Mouse (Mus musculus): ENCODE results near the gene Tmem151b. TPM values are rescaled to one million over a fixed set of nuclear protein-coding genes. Genes with fewer than 3 reads are reported as not detected.

The Tmem151b gene
- total RNA-seq, 2 experiments from 2014 or later = not detected

DNA sequence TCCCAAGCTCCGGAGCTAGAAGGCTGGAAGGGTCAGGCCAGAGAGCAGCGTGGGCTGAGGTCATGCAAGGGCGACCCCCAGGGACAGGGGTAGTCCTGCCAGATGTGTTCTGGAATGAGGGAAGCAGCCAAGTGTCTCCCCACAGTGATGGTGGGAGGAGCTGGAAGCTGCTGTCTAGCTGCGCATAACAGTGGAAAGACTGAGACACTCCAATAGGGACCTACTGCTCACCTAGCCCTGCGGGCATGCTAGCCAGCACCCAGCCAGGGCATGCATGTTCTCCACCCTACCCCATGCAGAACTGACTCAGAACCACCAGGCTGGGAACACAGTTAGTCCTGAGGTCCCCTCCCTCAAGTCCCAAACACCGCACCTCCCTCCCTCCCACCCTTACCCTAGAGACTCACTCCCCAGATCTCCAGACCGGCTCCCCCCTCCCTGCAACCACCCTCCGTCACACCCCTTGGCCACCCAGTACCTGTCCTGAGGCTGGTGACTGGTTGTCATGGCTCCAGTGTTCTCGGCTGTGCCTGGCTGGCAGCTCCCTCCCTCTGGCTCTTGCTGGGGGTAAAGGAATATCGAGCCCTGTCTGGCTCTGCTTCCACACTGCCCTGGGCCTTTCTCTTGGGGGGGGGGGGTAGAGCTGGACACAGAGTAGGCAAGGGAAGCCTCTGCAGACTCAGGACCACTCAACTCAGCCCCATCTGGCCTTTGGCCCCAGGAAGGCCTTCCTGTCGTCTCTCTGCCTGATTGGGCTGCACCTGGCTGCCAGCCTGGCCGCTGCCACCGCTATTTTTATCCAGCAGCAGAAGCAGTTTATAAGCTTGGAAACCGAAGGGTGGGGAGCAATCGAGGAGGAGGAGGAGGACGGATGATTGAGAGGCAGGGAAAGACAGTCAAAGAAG is 42.5 kb upstream of the Tmem151b start:
- peak overlapping the region; percentile 94 for H3K27ac ChIP-seq

DNA sequence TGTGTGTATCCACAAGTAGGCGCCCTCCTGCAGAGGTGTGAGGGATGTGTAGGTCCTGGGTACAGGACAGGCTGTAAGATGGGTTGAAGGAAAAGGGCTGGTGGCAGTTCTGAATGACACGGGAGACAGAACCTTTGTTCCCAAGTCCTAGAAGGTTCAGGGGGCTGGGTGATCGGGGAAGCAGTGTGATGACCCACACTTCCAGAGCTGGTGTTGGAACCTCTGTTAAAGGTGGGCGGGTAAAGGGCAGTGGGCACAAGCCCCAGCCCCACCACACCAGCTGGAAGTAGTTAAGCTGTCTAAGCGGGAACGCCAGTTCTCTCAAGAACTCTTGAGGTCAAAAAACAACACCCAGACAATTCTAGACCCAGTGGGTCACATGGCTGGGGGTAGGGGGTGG is 40.9 kb upstream of the Tmem151b start:
- Histone ChIP-seq H3K27ac (peak overlapping the region; percentile 94), H3K4me3 (no peak overlapping the region)
- no peak for DNase-seq
- intact Hi-C loops (cut with DNase I) = loop anchor here (10.0 kb wide), 1 partner anchor 444 kb away; the partner anchor contains the start of gene Vegfa
- no peak for TF ChIP-seq CTCF (IDR thresholded peaks at IDR 0.05)

More for the DNA sequence above, 42.5 kb upstream of the Tmem151b start:
- TF ChIP-seq CTCF (IDR thresholded peaks at IDR 0.05) = no peak
- intact Hi-C loops (cut with DNase I) = loop anchor here (10.0 kb wide), 1 partner anchor 443 kb away; the partner anchor contains the start of gene Vegfa
- H3K4me3 ChIP-seq = peak overlapping the region; percentile 89
- peak; percentile 87 for DNase-seq

DNA sequence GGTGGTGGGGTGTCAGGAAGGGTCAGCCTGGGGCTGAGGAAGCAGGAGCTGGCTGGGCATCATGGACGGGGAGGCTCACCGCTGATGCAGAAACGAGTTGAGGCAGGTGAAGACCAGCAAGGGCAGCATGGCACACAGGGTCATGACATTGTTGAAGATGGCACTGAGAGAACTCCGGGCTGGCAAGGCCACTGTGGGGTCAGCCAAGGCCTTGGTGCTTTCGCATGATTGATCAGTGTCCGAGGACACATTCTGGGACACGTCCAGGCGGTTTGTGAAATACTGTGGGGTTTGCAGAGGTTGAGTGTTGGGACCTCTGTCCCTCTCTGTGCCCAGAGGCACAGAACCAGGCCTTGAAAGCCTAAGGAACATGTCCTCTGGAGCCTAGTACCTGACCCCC is 40.4 kb upstream of the Tmem151b start:
- no peak for TF ChIP-seq CTCF (IDR thresholded peaks at IDR 0.05)
- no peak for DNase-seq
- Histone ChIP-seq H3K4me3 (no peak overlapping the region), H3K27ac (peak overlapping the region; percentile 94; the same call in 1 of the 2 replicates)
- intact Hi-C loops (cut with DNase I) = loop anchor here (10.0 kb wide), 2 partner anchors 445 to 565 kb away; partner anchors contain the start of genes Mad2l1bp and Vegfa

DNA sequence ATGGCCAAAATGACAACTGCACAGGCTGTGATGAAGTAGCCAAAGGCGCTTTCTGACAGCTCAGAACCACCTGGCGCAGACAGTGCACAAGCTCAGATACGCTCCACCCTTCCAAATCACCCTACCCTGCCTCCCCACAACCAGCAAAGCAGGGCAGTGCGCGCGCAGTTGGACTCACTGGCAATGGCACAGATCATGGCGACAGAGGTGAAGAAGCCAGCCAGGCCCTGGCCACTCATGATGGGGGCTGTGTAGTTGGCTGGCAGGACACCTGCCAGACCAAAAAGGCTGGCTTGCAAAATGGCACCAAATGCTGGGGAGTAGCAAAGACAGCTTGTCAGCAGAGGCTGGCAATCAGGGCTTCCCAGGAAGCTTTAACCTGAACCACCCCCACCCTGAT is 39.8 kb upstream of the Tmem151b start:
- Histone ChIP-seq H3K27ac (no peak overlapping the region), H3K4me3 (no peak overlapping the region)
- no peak for DNase-seq
- intact Hi-C loops (cut with DNase I) = loop anchor here (10.0 kb wide), 1 partner anchor 566 kb away; the partner anchor contains the start of gene Mad2l1bp
- TF ChIP-seq CTCF (IDR thresholded peaks at IDR 0.05) = no peak

DNA sequence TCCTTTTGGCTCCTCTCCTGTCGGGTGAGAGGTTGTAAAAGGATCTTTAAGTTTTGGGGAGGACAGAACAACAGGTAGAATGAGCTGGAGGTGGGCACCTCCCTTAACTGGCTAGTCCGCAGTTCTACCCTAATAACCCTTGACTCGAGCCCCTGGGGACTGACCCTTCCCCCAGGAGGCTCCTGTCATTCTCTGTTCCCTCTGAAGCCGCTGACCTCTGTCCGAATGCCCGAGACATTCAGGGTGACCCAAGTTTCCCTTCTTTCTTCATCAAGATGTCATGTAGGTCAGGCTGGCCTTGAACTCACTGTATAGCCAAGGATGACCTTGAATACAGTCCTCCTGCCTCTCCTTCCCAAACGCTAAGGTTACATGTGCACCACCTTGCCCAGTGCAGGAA is 38.9 kb upstream of the Tmem151b start:
- H3K27ac ChIP-seq = no peak overlapping the region
- intact Hi-C loops (cut with DNase I) = loop anchor here (10.0 kb wide), 1 partner anchor 566 kb away; the partner anchor contains the start of gene Mad2l1bp

DNA sequence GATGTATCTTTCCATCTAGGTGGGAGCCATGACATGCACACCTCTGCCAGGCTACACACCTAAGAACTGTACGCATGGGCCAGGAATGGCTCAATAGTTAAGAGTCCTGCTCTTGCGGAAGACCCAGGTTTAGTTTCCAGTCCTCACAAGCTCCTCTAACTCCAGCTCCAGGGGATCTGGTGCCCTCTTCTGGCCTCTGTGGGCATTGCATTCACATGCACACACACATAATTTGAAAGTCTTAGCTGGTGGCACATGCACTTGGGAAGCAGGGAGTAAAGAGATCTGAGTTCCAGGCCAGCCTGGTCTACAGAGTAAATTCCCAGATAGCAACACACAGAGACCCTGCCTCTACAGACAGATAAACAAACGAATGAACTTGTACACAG is 37.0 kb upstream of the Tmem151b start:
- intact Hi-C loops (cut with DNase I) = loop anchor here (10.0 kb wide), 1 partner anchor 568 kb away; the partner anchor contains the start of gene Mad2l1bp

More for the DNA sequence above, 38.9 kb upstream of the Tmem151b start:
- TF ChIP-seq CTCF (IDR thresholded peaks at IDR 0.05) = no peak
- no peak for DNase-seq
- no peak overlapping the region for H3K4me3 ChIP-seq

DNA sequence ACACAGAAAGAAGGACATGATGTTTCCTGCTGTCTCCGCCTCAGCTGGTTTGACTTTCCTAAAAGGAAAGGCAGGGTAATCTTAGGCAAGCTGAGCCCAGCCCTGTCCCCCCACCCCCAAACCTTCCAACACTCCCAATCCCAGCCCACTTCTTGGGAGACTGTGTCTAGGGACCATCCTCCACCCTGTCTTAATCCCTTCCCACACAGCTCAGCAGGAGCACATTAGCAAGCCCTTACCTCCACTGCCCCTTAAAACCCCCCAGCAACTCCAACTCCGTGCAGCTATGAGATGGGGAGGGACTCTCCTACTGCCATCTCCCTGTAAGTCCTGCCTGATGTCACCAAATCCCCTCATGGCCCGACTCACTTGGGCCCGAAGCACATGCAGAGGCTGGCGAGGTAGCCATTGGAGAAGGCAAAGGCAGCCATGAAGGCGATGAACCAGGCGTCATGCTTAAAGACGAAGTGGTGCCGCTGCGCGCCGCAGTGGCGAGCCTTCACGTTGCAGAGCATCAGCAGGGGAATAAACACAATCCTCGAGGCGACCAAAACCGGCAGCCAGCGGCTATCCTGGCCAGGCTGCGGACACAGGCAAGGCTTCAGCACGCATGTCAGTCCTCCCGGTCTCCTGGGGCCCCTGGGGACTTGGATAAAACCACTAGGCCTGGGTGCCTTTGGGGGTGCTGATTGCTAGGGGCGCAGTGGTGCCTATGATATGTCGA is 36.4 kb upstream of the Tmem151b start:
- H3K4me3 ChIP-seq = peak overlapping the region; percentile 54
- intact Hi-C loops (cut with DNase I) = loop anchor here (1.0 to 10.0 kb wide), 2 partner anchors 41 to 569 kb away; partner anchors contain the start of gene Mad2l1bp

More for the DNA sequence above, 37.0 kb upstream of the Tmem151b start:
- Histone ChIP-seq H3K4me3 (no peak overlapping the region), H3K27ac (peak overlapping the region; percentile 95)
- TF ChIP-seq CTCF (IDR thresholded peaks at IDR 0.05) = peak; percentile 47
- DNase-seq = no peak

DNA sequence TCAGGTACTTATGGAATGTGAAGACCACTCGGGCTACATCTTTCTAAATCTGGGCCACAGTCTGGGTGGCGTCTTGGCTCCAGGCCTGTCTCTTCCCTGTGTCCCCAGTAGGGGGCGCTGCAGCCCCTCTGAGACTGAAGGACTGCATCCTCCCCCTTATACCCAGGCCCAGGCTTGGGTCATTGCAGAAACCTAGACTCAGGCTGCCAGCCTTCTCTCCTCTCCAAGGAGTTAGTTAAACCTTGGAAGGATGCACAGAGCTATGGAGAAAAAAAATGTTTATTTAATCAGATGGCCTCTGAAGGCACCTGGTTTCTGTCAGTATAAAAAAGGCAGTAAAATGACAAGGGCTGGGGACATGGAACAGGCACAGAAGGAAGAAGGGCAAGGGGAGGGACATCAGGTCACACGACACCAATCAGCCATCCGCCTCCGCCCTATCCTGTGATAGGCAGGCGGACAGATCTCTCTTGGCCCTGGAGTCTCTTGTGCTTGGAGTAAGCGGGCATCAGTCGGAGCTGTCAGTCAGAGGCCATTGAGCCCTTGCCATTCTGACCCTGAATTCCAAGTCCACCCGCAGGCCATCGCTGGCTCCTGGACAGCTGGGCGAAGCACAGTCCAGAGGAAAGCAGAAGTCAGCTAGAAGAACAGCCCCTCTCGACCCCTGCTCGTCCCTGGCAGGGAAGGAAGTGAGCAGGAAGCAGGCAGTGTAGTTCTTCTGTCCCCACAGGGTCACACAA is 35.6 kb upstream of the Tmem151b start:
- DNase-seq = peak; percentile 89
- no peak; the same call in 1 of the 2 replicates for TF ChIP-seq CTCF (IDR thresholded peaks at IDR 0.05)
- Histone ChIP-seq H3K4me3 (peak overlapping the region; percentile 54), H3K27ac (peak overlapping the region; percentile 95)
- intact Hi-C loops (cut with DNase I) = loop anchor here (1.0 to 10.0 kb wide), 2 partner anchors 42 to 570 kb away; partner anchors contain the start of gene Mad2l1bp

More for the DNA sequence above, 36.4 kb upstream of the Tmem151b start:
- no peak for TF ChIP-seq CTCF (IDR thresholded peaks at IDR 0.05)
- DNase-seq = no peak
- H3K27ac ChIP-seq = peak overlapping the region; percentile 95

DNA sequence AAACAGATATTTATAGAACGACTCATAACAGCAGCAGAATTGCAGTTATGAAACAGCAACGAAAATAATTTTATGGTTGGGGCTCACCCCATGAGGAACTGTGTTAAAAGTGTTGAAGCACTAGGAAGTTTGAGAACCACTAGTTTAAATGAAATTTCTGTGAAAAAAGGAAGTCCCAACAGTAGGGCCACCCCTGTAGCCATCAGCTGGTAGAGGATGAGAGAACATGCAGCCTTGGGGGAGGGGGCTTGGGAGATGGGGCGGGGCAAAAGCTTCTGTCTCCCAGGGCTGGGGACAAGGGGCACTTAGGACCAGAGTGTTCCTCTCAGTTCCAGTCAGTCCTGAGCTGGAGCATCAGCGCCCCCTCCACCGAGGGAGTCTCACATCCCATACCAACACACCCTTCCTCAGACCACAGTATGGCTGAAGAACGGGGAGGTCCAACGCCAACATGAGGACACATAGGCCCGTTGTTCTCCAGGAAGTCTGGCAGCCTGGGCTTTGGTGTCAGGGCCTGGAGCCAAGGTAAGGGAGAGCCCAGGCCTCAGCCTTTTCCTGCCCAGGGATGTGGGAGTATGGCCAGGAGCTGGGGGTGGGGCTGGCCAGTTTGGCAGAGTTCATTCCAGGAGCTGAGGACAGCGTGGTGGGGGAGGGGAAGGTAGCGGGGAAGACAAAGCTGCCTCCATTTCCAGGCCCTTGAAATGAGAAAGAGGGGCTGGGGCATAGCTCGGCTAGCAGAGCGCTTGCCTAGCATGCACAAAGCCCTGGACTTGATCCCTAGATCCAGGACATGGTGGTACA is 34.8 kb upstream of the Tmem151b start:
- intact Hi-C loops (cut with DNase I) = loop anchor here (10.0 kb wide), 1 partner anchor 571 kb away; the partner anchor contains the start of gene Mad2l1bp
- H3K27ac ChIP-seq = peak overlapping the region; percentile 95
- peak; percentile 94 for DNase-seq
- H3K4me3 ChIP-seq = peak overlapping the region; percentile 54
- no peak for TF ChIP-seq CTCF (IDR thresholded peaks at IDR 0.05)

DNA sequence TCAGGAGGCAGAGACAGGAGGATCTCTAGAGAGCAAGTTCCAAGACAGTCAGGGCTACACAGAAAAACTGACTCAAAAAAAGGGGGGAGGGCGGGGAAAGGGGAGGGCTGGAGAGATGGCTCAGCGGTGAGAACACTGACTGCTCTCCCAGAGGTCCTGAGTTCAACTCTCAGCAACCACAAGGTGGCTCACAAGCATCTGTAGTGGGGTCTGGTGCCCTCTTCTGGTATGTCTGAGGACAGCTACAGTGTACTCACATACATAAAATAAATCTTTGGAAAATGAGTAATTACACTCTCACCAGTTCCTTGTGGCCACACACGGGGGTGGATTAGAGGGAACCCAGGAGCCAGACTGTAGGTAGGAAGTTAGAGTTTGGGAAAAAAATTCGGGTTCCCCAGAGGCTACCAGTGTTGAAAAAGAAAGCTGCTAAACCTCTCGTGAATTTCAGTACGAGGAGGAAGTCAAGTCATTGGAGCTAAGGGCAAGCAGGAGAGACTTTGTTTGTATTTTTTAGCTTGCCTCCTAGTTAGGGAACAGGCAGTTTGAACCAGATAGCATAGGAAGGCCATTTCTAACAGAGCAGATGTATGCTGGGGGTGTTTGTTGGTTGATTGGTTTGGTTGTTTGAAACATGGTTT is 33.4 kb upstream of the Tmem151b start:
- peak; percentile 62 for TF ChIP-seq CTCF (IDR thresholded peaks at IDR 0.05)
- peak; percentile 33 for DNase-seq
- Histone ChIP-seq H3K4me3 (no peak overlapping the region), H3K27ac (0 out of 2 replicates have a peak overlapping the region, but pooled peaks have one; percentile 95)
- intact Hi-C loops (cut with DNase I) = loop anchor here (10.0 kb wide), 1 partner anchor 572 kb away; the partner anchor contains the start of gene Mad2l1bp
